In genomic region chr11:67392369-67392768, GRCm38 (mm10) we compare ENCODE assay signal across 32 mouse cellular contexts.
"Had no signal": no experiment of that assay in that cellular context is flagged by ENCODE, and none has a peak within 500 bp of the region (broad histone marks: within the 10 kb centered on the region; RNA-seq: fewer than 3 reads in every experiment).

No protein-coding gene starts in this region.

- H3K4me2 ChIP-seq: limb, embryonic 12.5 days; limb, embryonic 13.5 days; limb, embryonic 15.5 days; liver, embryonic 11.5 days; liver, embryonic 12.5 days; liver, embryonic 13.5 days; liver, embryonic 15.5 days; lung, embryonic 14.5 days; lung, embryonic 15.5 days; midbrain, embryonic 11.5 days; midbrain, embryonic 12.5 days; midbrain, embryonic 13.5 days; midbrain, embryonic 15.5 days; neural tube, embryonic 12.5 days had no signal

- ATAC-seq: liver, embryonic 12.5 days; liver, postnatal 0 days; lung, postnatal 0 days; midbrain, embryonic 13.5 days; midbrain, embryonic 15.5 days; midbrain, embryonic 16.5 days had no signal

- H3K36me3 ChIP-seq: limb, embryonic 10.5 days; limb, embryonic 12.5 days; limb, embryonic 13.5 days; limb, embryonic 15.5 days; liver, embryonic 12.5 days; liver, embryonic 13.5 days; liver, embryonic 15.5 days; lung, embryonic 15.5 days; midbrain, embryonic 10.5 days; midbrain, embryonic 12.5 days; midbrain, embryonic 13.5 days; midbrain, embryonic 15.5 days; neural tube, embryonic 12.5 days had no signal

- H3K27ac ChIP-seq: limb, embryonic 10.5 days; limb, embryonic 12.5 days; limb, embryonic 13.5 days; limb, embryonic 15.5 days; liver, embryonic 12.5 days; liver, embryonic 13.5 days; liver, embryonic 14.5 days; liver, embryonic 15.5 days; lung, embryonic 15.5 days; macrophage; midbrain, embryonic 10.5 days; midbrain, embryonic 12.5 days; midbrain, embryonic 13.5 days; midbrain, embryonic 15.5 days; neural tube, embryonic 12.5 days had no signal

- H3K9ac ChIP-seq: limb, embryonic 12.5 days; limb, embryonic 13.5 days; limb, embryonic 15.5 days; liver, embryonic 12.5 days; liver, embryonic 13.5 days; liver, embryonic 14.5 days; liver, embryonic 15.5 days; liver, postnatal 0 days; lung, embryonic 14.5 days; lung, embryonic 15.5 days; midbrain, embryonic 12.5 days; midbrain, embryonic 13.5 days; midbrain, embryonic 15.5 days; neural tube, embryonic 12.5 days had no signal

- H3K4me1 ChIP-seq: limb, embryonic 10.5 days; limb, embryonic 12.5 days; limb, embryonic 13.5 days; limb, embryonic 15.5 days; liver, embryonic 12.5 days; liver, embryonic 13.5 days; liver, embryonic 15.5 days; lung, embryonic 15.5 days; megakaryocyte, embryonic 14.5 days; midbrain, embryonic 10.5 days; midbrain, embryonic 12.5 days; midbrain, embryonic 13.5 days; midbrain, embryonic 15.5 days; neural tube, embryonic 12.5 days had no signal

- H3K9me3 ChIP-seq: limb, embryonic 10.5 days; limb, embryonic 13.5 days; limb, embryonic 15.5 days; liver, embryonic 12.5 days; liver, embryonic 13.5 days; liver, embryonic 15.5 days; lung, embryonic 15.5 days; midbrain, embryonic 10.5 days; midbrain, embryonic 12.5 days; midbrain, embryonic 15.5 days had no signal

- H3K27me3 ChIP-seq: limb, embryonic 12.5 days; limb, embryonic 13.5 days; limb, embryonic 15.5 days; liver, embryonic 12.5 days; liver, embryonic 13.5 days; liver, embryonic 15.5 days; lung, embryonic 15.5 days; midbrain, embryonic 12.5 days; midbrain, embryonic 13.5 days; midbrain, embryonic 15.5 days; neural tube, embryonic 12.5 days had no signal

- H3K4me3 ChIP-seq: limb, embryonic 10.5 days; limb, embryonic 12.5 days; limb, embryonic 13.5 days; limb, embryonic 15.5 days; liver, embryonic 12.5 days; liver, embryonic 13.5 days; liver, embryonic 15.5 days; lung, embryonic 15.5 days; megakaryocyte, embryonic 14.5 days; midbrain, embryonic 10.5 days; midbrain, embryonic 12.5 days; midbrain, embryonic 13.5 days; midbrain, embryonic 15.5 days; myocyte; neural tube, embryonic 12.5 days had no signal

- DNase-seq: left cerebral cortex, postnatal 4 days; liver; liver, embryonic 13.5 days; liver, postnatal 0 days; lung, adult 18-20 months; lung, adult 2 months; lung, embryonic 14.5 days; lung, postnatal 10 days; lung, postnatal 14 days; lung, postnatal 36 days; lung, postnatal 4 days; midbrain, embryonic 14.5 days had no signal
